Mouse (Mus musculus) cerebellum, adult 9-10 months (tissue): ENCODE results near the gene Ms4a4a.

Source experiments
- DNase-seq: peaks from one replicate; pipeline ENCODE4 v3.0.0; 2022

Gene Ms4a4a

GRCm38 (mm10) chr19:11435058-11435834, 59.9 kb downstream of the Ms4a4a start:
- DNase-seq: no peak
